12 mouse cellular contexts compared by ENCODE assay signal in the genomic region with DNA sequence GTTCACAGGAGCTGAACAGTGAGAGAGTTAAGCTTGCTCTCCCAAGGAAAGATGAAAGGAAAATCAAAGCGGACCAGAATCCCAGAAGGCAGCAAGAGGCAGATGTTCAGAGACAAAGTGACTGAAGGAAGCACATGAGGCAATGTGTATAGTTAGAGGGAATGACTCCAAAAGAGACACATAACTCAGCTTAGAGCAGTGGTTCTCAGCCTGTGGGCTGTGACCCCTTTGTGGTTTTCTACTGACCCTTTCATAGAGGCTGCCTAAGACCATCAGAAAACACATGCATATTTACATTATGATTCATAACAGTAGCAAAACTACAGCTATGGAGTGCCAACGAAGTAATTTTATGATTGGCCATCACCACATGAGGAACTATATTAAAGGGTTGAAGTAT.
"Had no signal": no experiment of that assay in that cellular context is flagged by ENCODE, and none has a peak within 500 bp of the region (broad histone marks: within the 10 kb centered on the region; RNA-seq: fewer than 3 reads in every experiment).

No protein-coding gene starts in this region.

- H3K4me2 ChIP-seq: limb, embryonic 15.5 days; liver, embryonic 12.5 days; midbrain, embryonic 15.5 days; neural tube, embryonic 13.5 days had no signal

- ATAC-seq: liver, embryonic 12.5 days; midbrain, embryonic 15.5 days had no signal

- H3K27me3 ChIP-seq: liver, embryonic 12.5 days; midbrain, embryonic 15.5 days; neural tube, embryonic 13.5 days had no signal

- H3K36me3 ChIP-seq: limb, embryonic 15.5 days; liver, embryonic 12.5 days; midbrain, embryonic 10.5 days; midbrain, embryonic 15.5 days; neural tube, embryonic 13.5 days had no signal

- H3K9me3 ChIP-seq: limb, embryonic 15.5 days; liver, embryonic 12.5 days; midbrain, embryonic 10.5 days; midbrain, embryonic 15.5 days; neural tube, embryonic 13.5 days had no signal

- H3K9ac ChIP-seq: limb, embryonic 15.5 days; liver, embryonic 12.5 days; midbrain, embryonic 15.5 days; neural tube, embryonic 13.5 days had no signal

- H3K4me1 ChIP-seq: liver, embryonic 12.5 days had no signal

- H3K4me3 ChIP-seq: limb, embryonic 15.5 days; liver, embryonic 12.5 days; midbrain, embryonic 10.5 days; midbrain, embryonic 15.5 days; neural tube, embryonic 13.5 days had no signal

- DNase-seq: kidney, adult 2 months; kidney, postnatal 36 days; layer of hippocampus, adult 9-11 months; layer of hippocampus, postnatal 36 days; retina, postnatal 1 day; thymus, postnatal 4 days had no signal

- H3K27ac ChIP-seq: limb, embryonic 15.5 days; liver, embryonic 12.5 days; midbrain, embryonic 10.5 days; midbrain, embryonic 15.5 days; neural tube, embryonic 13.5 days; stomach, postnatal 0 days had no signal
